Mouse (Mus musculus) forebrain, embryonic 10.5 days (tissue): Measurements from ENCODE around the gene Zfp607a. TPM values are rescaled to one million over a fixed set of nuclear protein-coding genes. Genes with fewer than 3 reads are reported as not detected.
"Not testable (repeated sequence)": the region's sequence is repeated elsewhere in the genome, so short reads cannot be mapped to it uniquely, and the experiment has no call there.

Experiments
- DNase-seq: peaks from one replicate; pipeline ENCODE4 v3.0.0-alpha.2; 2017; ENCODE audit warnings: low spot score; ENCODE audit errors: extremely low spot score
- H3K27ac ChIP-seq: fragments of 300-500 bp; sonication (generic); 2 replicates; pipeline ENCODE4 v1.5.1; 2016; ENCODE audit warnings: mild to moderate bottlenecking
- H3K27me3 ChIP-seq: fragments of 300-500 bp; sonication (generic); 2 replicates; pipeline ENCODE4 v1.6.1; 2016; ENCODE audit warnings: mild to moderate bottlenecking; ENCODE audit not compliant: poor library complexity, severe bottlenecking
- H3K36me3 ChIP-seq: fragments of 300-500 bp; sonication (generic); replicated peaks from 2 replicates; pipeline ENCODE4 v1.6.1; 2016; ENCODE audit warnings: mild to moderate bottlenecking, moderate library complexity
- H3K4me1 ChIP-seq: fragments of 300-500 bp; sonication (generic); 2 replicates; pipeline ENCODE4 v1.6.1; 2016
- H3K4me3 ChIP-seq: fragments of 300-500 bp; sonication (generic); 2 replicates; pipeline ENCODE4 v1.5.1; 2016; ENCODE audit warnings: mild to moderate bottlenecking, moderate library complexity
- H3K9me3 ChIP-seq: fragments of 300-500 bp; sonication (generic); 2 replicates; pipeline ENCODE4 v1.6.1; 2016; ENCODE audit warnings: mild to moderate bottlenecking, moderate library complexity
- WGBS: fragments of 180-500 bp; shearing (Covaris S2); methylation state at CpG from one replicate; pipeline ENCODE4 v1.1.7; 2016; 5-methylcytosine and 5-hydroxymethylcytosine counted together
- polyA plus RNA-seq: library from polyadenylated mRNA; unstranded; fragments of >200 nt; fragmentation: Nextera tagmentation; extraction: Ambion mirVana; gene quantifications from 2 replicates; pipeline ENCODE4 v1.2.1, GENCODE M21; 2016

Zfp607a gene
- polyA plus RNA-seq, 1 experiment from 2014 or later: 5.0 TPM

DNA sequence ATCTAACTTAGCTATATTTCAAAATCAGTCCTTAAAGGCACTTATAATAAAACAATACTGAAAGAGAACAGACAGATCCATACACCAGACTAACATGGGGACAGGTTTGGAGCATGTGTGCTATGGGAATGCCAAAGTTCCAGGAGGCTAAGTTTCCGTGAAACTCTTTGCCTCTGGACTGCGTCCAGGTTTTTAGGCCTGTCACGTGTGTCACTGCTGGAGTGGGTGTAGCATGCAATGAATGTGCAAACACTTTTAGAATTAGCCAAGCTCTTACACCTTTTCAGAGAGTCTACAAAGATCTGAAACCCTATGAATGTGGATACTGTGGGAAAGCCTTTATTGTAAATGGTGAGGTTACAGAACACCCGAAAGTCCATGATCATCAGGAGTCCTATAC lies 24.4 kb downstream of the Zfp607a start:
- peaks cover 76% of the 10 kb centered on the region for H3K36me3 ChIP-seq
- no peaks in the 10 kb centered on the region for H3K4me1 ChIP-seq
- peaks cover 34% of the 10 kb centered on the region for H3K9me3 ChIP-seq
- H3K27ac ChIP-seq: no peak overlapping the region
- H3K27me3 ChIP-seq: no peaks in the 10 kb centered on the region
- 94% methylated on average over 4 of the region's 4 CpGs for WGBS
- no peak for DNase-seq
- no peak overlapping the region for H3K4me3 ChIP-seq

DNA sequence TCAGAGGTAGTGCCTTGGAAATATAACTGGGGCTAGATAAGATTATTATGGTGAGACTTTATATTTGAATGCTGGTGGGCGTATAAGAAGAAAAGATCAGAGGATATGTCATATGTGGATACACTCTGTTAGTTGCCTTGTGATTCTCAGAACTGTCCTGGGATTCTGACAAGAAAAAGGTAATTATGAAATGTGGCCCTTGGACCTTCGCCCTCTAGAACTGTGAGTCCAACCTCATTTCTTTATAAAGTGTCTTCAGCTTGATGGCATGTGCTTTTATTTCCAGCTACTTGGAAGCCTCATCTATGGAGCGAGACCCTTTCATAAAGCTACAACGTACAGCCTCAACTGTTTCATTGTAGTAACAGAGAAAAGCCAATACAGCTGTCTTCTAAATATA lies 43.3 kb downstream of the Zfp607a start:
- 89% methylated on average over 4 of the region's 4 CpGs for WGBS
- no peaks in the 10 kb centered on the region for H3K27me3 ChIP-seq
- DNase-seq: no peak
- peaks cover 8% of the 10 kb centered on the region; the same call in 1 of the 2 replicates for H3K9me3 ChIP-seq
- H3K27ac ChIP-seq: no peak overlapping the region
- H3K4me3 ChIP-seq: no peak overlapping the region
- H3K4me1 ChIP-seq: no peaks in the 10 kb centered on the region
- no peaks in the 10 kb centered on the region for H3K36me3 ChIP-seq

DNA sequence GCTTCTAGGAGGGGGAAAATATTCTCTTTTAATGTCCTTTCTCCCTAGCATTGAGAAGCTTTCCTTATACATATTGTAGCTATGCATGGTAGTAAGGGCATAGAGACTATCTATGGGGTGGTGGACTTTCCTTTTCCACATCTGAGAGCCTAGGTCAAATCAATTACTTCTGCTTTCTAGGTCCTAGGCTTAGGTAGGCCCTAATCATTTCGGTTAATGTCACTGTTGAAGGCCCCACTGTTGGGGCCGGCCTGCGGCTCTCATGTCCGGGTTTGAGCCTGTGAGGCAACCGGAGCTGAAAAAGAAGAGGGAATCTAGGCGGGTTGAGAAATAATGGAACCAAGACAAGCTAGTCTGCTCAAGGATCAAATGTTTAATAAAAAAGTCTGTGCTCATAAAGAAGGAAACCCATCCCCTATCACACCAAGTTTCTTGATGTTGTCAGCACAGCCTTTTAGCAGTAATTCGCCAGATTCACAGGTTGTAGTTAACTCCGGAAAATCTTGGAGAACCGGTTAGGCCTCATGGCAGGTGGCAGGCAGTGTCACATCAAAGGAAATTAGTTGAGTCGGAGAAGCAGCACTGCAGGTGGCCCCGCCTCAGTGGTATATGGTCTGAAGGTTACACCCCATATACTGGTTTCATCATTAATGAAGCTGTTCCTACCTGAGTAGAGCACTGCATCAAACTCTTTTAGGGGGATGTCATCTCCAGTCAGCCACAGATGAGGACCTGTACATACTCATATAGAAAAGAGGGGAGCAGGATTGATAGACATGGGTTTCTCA lies 47.9 kb downstream of the Zfp607a start:
- Histone ChIP-seq H3K36me3 (peaks cover 14% of the 10 kb centered on the region), H3K9me3 (peaks cover 15% of the 10 kb centered on the region; the same call in 1 of the 2 replicates), H3K4me3 (no peak overlapping the region), H3K4me1 (no peaks in the 10 kb centered on the region), H3K27me3 (no peaks in the 10 kb centered on the region), H3K27ac (no peak overlapping the region)
- no peak for DNase-seq
- WGBS: 80% methylated on average over 11 of the region's 11 CpGs

DNA sequence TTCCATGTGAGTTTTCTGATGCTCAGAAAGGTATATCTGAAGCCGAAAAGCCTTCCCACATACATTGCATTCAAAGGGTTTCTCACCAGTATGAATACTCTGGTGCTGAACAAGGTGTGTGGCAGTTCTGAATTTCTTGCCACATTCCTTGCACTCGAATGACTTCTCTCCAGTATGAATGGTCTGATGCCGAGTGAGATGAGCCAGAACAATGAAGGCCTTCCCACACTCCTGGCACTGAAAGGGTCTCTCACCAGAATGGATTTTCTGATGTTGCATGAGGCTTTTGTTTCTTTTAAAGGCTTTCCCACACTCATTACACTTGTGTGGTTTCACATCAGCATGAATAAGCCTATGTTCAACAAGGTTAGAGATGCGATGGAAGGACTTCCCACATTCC lies 53.6 kb downstream of the Zfp607a start:
- not testable (repeated sequence) for H3K27me3 ChIP-seq, DNase-seq, H3K4me3 ChIP-seq, H3K27ac ChIP-seq, H3K4me1 ChIP-seq
- Histone ChIP-seq H3K9me3 (peaks cover 26% of the 10 kb centered on the region), H3K36me3 (peaks cover 53% of the 10 kb centered on the region)
- WGBS: 79% methylated on average over 4 of the region's 4 CpGs

DNA sequence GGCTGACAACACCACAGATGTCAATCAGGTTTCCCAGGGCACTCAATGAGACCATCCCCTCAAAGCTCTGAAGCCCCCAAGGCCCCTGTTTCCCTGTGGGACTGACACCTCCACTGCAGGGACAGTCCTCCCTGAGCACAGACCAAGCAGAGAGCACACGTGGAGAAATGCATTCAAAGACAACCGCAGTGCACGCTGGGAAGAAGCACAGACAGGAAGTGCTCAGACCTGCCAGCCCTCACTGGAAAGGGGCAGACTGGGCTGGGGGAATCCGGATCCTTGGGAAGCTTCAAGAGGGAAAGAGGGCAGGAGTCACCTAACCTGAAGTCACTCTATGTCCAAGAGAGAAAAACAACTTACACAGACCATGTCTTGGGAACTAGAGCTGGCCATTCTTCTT lies 69.7 kb downstream of the Zfp607a start:
- not testable (repeated sequence) for H3K4me1 ChIP-seq, H3K9me3 ChIP-seq, DNase-seq, H3K27ac ChIP-seq, H3K27me3 ChIP-seq, H3K4me3 ChIP-seq
- 58% methylated on average over 4 of the region's 4 CpGs for WGBS
- peaks cover 20% of the 10 kb centered on the region for H3K36me3 ChIP-seq

DNA sequence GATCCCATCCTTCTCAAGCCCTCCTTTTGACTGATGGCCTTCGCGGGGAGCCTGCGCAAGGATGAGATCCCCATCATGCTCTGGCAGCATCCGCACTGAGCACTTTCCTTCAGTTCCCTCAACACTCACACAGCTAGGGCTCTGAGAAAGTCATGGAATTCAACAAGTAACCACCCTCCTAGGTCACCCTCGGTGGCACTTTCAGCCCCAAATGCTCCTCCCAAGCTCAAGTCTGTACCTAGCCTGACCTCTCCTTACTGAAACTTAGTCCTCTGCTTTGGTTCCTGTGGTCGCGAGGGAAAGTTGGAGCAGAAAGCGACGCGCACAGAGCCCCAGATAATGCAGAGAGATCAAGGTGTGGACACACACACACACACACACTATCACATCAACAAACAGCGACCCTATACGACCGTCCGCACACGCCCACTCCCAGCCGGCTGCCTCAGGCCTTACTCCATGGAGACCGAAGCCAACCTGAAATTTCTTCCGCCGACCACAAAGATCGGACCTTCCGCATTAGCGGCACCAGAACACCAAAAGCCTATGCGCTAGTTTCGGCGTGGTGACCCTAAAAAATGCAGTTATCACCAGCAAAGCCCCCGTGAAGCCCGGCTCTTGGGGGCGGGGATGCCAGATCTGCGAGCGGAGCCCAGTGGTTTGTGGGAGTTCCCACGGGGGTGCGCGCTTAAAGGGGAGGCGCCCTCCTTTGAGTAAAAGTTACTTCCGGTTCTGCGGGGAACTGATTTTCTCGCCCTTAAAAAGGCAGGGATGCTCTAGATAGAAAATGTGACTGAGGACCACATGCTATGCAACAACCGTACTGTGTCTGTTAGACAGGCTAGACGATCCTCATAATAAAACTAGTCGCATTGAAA lies 71.7 kb downstream of the Zfp607a start, which contains the start of gene Zfp974:
Gene Zfp974 (minus strand): TSS at position 643 of the 878 bp plus-strand sequence.
- WGBS: 5% methylated on average over 40 of the region's 40 CpGs
- H3K27me3 ChIP-seq: 0 out of 2 replicates have a peak, but pooled peaks cover 5% of the 10 kb centered on the region
- peak within 1 kb of the TSS; percentile 75 for H3K4me3 ChIP-seq
- no peaks in the 10 kb centered on the region for H3K9me3 ChIP-seq
- H3K36me3 ChIP-seq: peaks cover 13% of the 10 kb centered on the region
- peaks cover 17% of the 10 kb centered on the region for H3K4me1 ChIP-seq
- H3K27ac ChIP-seq: peak within 1 kb of the TSS; percentile 88
- DNase-seq: peak; percentile 61

Other genes with a start within 250 kb of the Zfp607a start
- 2.8 and 3.7 TPM in 2 replicates for gene Ttc9b, start 203.6 kb upstream of the Zfp607a start, polyA plus RNA-seq
- 7.9 and 8.3 TPM in 2 replicates for gene Map3k10, start 182.9 kb upstream of the Zfp607a start, polyA plus RNA-seq
- 6.7 and 7.6 TPM in 2 replicates for gene Zfp607b, start 168.2 kb upstream of the Zfp607a start, polyA plus RNA-seq
- gene Zfp60, start 126.1 kb upstream of the Zfp607a start, polyA plus RNA-seq: 70.8 and 76.5 TPM in 2 replicates
- gene Zfp626, start 50.3 kb upstream of the Zfp607a start, polyA plus RNA-seq: 1.9 and 2.2 TPM in 2 replicates
- 9.7 and 11.6 TPM in 2 replicates for gene Zfp59, start 18.9 kb upstream of the Zfp607a start, polyA plus RNA-seq
- 10.6 and 12.0 TPM in 2 replicates for gene Zfp974, start 71.9 kb downstream of the Zfp607a start, polyA plus RNA-seq
- 21.3 and 23.1 TPM in 2 replicates for gene Zfp780b, start 121.6 kb downstream of the Zfp607a start, polyA plus RNA-seq
- 9.8 and 10.3 TPM in 2 replicates for gene Zfp850, start 156.6 kb downstream of the Zfp607a start, polyA plus RNA-seq
- 445 and 464 TPM in 2 replicates for gene Psmc4, start 192.6 kb downstream of the Zfp607a start, polyA plus RNA-seq
- 0.25 and 0.40 TPM in 2 replicates for gene Fcgbp, start 213.7 kb downstream of the Zfp607a start, polyA plus RNA-seq